Mouse (Mus musculus): ENCODE results near the gene Nipal3. TPM values are rescaled to one million over a fixed set of nuclear protein-coding genes. Genes with fewer than 3 reads are reported as not detected.

The Nipal3 gene
- total RNA-seq, 2 experiments from 2014 or later, result 25.3 to 28.0 TPM

- intact Hi-C loops (cut with DNase I), result no loop called here
- DNase-seq, result no peak
These were observed 97.3 kb downstream of the Nipal3 start for GRCm38 (mm10) chr4:135397551-135397950.

- no peak for DNase-seq
- intact Hi-C loops (cut with DNase I), result no loop called here
These were observed 98.5 kb downstream of the Nipal3 start for GRCm38 (mm10) chr4:135396303-135396702.

Small RNA genes lying within 50 kb of the gene (microRNA-seq; reads per million reads assigned to microRNA genes)
- gene Gm25317 (0 reads per million in 2 experiments), gene Mir700 (363 to 418 reads per million in 2 experiments)

Other genes with a start within 250 kb of the Nipal3 start
- gene Clic4, start 222.2 kb downstream of the Nipal3 start, total RNA-seq (2021), result 100 to 1,000 TPM; 309 to 310 TPM
- gene Srrm1, start 141.7 kb downstream of the Nipal3 start, total RNA-seq (2021), result 100 to 1,000 TPM in 1 of 2 experiments, 10 to 100 TPM in 1; 94.6 to 106 TPM
- gene Ncmap, start 96.8 kb downstream of the Nipal3 start, total RNA-seq (2021), result 1 to 10 TPM in 1 of 2 experiments, under 1 TPM in 1; 0.69 to 1.3 TPM
- gene Rcan3, start 61.2 kb downstream of the Nipal3 start, total RNA-seq (2021), result 10 to 100 TPM; 18.1 to 18.8 TPM
- gene Stpg1, start 248 bp downstream of the Nipal3 start, total RNA-seq (2021), result not detected
- gene Grhl3, start 78.6 kb upstream of the Nipal3 start, total RNA-seq (2021), result under 1 TPM; 0.27 to 0.43 TPM
- 1 to 10 TPM; 3.4 to 4.1 TPM for gene Ifnlr1, start 191.2 kb upstream of the Nipal3 start, total RNA-seq (2021)
- gene Il22ra1, start 233.1 kb upstream of the Nipal3 start, total RNA-seq (2021), result under 1 TPM; 0.22 to 0.64 TPM